Mouse (Mus musculus): ENCODE results near the gene Msx1. TPM values are rescaled to one million over a fixed set of nuclear protein-coding genes. Genes with fewer than 3 reads are reported as not detected.
"Not testable (repeated sequence)": the region's sequence is repeated elsewhere in the genome, so short reads cannot be mapped to it uniquely, and the experiment has no call there.

Gene Msx1
- polyA plus RNA-seq, 1 experiment from 2014 or later: 3.3 TPM

GRCm38 (mm10) chr5:37848991-37849719, 24.8 kb upstream of the Msx1 start:
- no peak overlapping the region for H3K4me3 ChIP-seq (ENCODE audit: low read length)
- H3K27ac ChIP-seq (ENCODE audit: low read length): no peak overlapping the region
- no peaks in the 10 kb centered on the region for H3K9me3 ChIP-seq (ENCODE audit: control insufficient read depth, low read length)
- H3K9ac ChIP-seq (ENCODE audit: low read length): no peak overlapping the region
- 0 out of 2 replicates have a peak, but pooled peaks have one; percentile 13 for ATAC-seq (ENCODE audit: low read depth)
- no peak overlapping the region for H3K4me2 ChIP-seq (ENCODE audit: low read depth, low read length)
- 26% methylated on average over 8 of the region's 8 CpGs for WGBS
- no peaks in the 10 kb centered on the region for H3K36me3 ChIP-seq (ENCODE audit: control insufficient read depth, insufficient read depth, low read length)
- peaks cover 3% of the 10 kb centered on the region; the same call in 1 of the 2 replicates for H3K27me3 ChIP-seq (ENCODE audit: control insufficient read depth, insufficient read depth, low read depth, low read length)
- no peaks in the 10 kb centered on the region for H3K4me1 ChIP-seq (replicated peaks; ENCODE audit: control insufficient read depth, insufficient read depth, low read length)

DNA sequence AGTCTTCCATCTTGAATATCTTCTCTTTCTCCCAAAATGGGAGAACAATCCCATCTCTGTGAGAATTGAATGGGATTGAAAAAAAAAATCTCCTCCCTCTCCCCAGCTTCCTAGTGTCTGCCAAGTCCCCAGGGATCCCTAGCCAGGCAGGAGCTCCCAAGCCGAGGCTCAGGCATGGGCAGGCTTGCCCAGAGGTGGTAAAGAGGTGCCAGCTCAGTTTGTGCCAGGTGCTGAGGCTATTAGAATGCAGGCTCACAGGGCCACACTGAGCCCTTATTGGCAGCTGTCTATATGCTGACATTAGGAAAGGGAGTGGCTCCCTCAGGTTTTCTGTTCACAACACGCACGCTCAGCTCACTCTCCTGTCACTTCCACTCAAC, 11.9 kb upstream of the Msx1 start:
- H3K27me3 ChIP-seq (ENCODE audit: control insufficient read depth, insufficient read depth, low read depth, low read length): peaks cover 77% of the 10 kb centered on the region
- H3K4me3 ChIP-seq (ENCODE audit: low read length): no peak overlapping the region
- no peak overlapping the region for H3K27ac ChIP-seq (ENCODE audit: low read length)
- H3K36me3 ChIP-seq (ENCODE audit: control insufficient read depth, insufficient read depth, low read length): no peaks in the 10 kb centered on the region
- ATAC-seq (ENCODE audit: low read depth): no peak
- H3K4me1 ChIP-seq (replicated peaks; ENCODE audit: control insufficient read depth, insufficient read depth, low read length): no peaks in the 10 kb centered on the region
- H3K4me2 ChIP-seq (ENCODE audit: low read depth, low read length): no peak overlapping the region
- no peaks in the 10 kb centered on the region for H3K9me3 ChIP-seq (ENCODE audit: control insufficient read depth, low read length)
- 41% methylated on average over 3 of the region's 3 CpGs for WGBS
- no peak overlapping the region for H3K9ac ChIP-seq (ENCODE audit: low read length)

GRCm38 (mm10) chr5:37835590-37836266, 11.3 kb upstream of the Msx1 start:
- no peak for ATAC-seq (ENCODE audit: low read depth)
- Histone ChIP-seq H3K4me3 (ENCODE audit: low read length) (no peak overlapping the region), H3K4me2 (ENCODE audit: low read depth, low read length) (no peak overlapping the region), H3K27me3 (ENCODE audit: control insufficient read depth, insufficient read depth, low read depth, low read length) (peaks cover 83% of the 10 kb centered on the region), H3K36me3 (ENCODE audit: control insufficient read depth, insufficient read depth, low read length) (no peaks in the 10 kb centered on the region), H3K4me1 (replicated peaks; ENCODE audit: control insufficient read depth, insufficient read depth, low read length) (no peaks in the 10 kb centered on the region), H3K9ac (ENCODE audit: low read length) (no peak overlapping the region), H3K9me3 (ENCODE audit: control insufficient read depth, low read length) (no peaks in the 10 kb centered on the region), H3K27ac (ENCODE audit: low read length) (no peak overlapping the region)
- WGBS: 2% methylated on average over 6 of the region's 6 CpGs

DNA sequence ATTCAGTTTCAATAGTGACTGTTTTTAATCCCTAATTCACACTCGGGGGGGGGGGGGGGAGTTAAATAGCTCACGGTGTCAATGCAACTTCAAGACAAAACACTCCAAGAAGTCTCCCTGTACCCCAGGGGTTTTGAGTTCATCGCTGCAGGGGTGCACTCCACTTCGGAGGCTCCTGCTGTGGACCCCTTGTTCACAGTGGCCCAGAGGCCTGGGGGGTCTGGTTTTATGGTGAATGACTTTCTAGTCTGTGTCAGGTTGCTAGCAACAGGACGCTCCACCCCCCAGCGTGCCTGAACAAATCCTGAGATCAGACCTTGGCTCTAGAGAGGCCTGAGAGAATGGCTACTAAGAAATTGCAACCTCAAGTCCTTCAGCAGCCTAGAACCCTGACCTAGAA, 8.4 kb upstream of the Msx1 start:
- no peak for ATAC-seq (ENCODE audit: low read depth)
- Histone ChIP-seq H3K9ac (ENCODE audit: low read length) (no peak overlapping the region), H3K36me3 (ENCODE audit: control insufficient read depth, insufficient read depth, low read length) (no peaks in the 10 kb centered on the region), H3K9me3 (ENCODE audit: control insufficient read depth, low read length) (peaks cover 2% of the 10 kb centered on the region; the same call in 1 of the 2 replicates), H3K27me3 (ENCODE audit: control insufficient read depth, insufficient read depth, low read depth, low read length) (peaks cover 92% of the 10 kb centered on the region), H3K27ac (ENCODE audit: low read length) (no peak overlapping the region), H3K4me2 (ENCODE audit: low read depth, low read length) (no peak overlapping the region), H3K4me1 (replicated peaks; ENCODE audit: control insufficient read depth, insufficient read depth, low read length) (no peaks in the 10 kb centered on the region), H3K4me3 (ENCODE audit: low read length) (no peak overlapping the region)
- WGBS: 9% methylated on average over 6 of the region's 6 CpGs

- Histone ChIP-seq H3K36me3 (ENCODE audit: control insufficient read depth, insufficient read depth, low read length) (no peaks in the 10 kb centered on the region), H3K4me3 (ENCODE audit: low read length) (no peak overlapping the region), H3K9me3 (ENCODE audit: control insufficient read depth, low read length) (peaks cover 2% of the 10 kb centered on the region; the same call in 1 of the 2 replicates), H3K9ac (ENCODE audit: low read length) (no peak overlapping the region), H3K27me3 (ENCODE audit: control insufficient read depth, insufficient read depth, low read depth, low read length) (peaks cover 92% of the 10 kb centered on the region), H3K27ac (ENCODE audit: low read length) (no peak overlapping the region), H3K4me2 (ENCODE audit: low read depth, low read length) (no peak overlapping the region), H3K4me1 (replicated peaks; ENCODE audit: control insufficient read depth, insufficient read depth, low read length) (peaks cover under 1% of the 10 kb centered on the region; the same call in 1 of the 2 replicates)
- ATAC-seq (ENCODE audit: low read depth): no peak
- WGBS: 5% methylated on average over 13 of the region's 13 CpGs
Measured at GRCm38 (mm10) chr5:37832031-37832430, 7.6 kb upstream of the Msx1 start.

DNA sequence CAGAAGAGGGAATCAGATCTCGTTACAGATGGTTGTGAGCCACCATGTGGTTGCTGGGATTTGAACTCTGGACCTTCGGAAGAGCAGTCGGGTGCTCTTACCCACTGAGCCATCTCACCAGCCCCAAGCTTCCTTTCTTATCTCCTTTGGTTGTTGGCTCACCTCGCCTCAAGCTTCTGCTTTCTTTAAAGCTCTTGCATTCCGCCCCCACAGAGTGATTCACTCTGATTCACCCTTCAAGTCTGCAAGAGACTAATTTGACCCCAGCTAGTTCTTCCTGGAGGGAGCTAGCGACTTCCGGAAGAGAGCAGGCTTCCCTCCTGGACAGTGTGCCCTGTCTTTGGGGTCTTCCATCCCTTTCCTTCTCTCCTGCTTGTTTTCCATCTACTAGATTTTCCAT, 6.1 kb upstream of the Msx1 start:
- H3K36me3 ChIP-seq (ENCODE audit: control insufficient read depth, insufficient read depth, low read length); H3K9ac ChIP-seq (ENCODE audit: low read length); H3K27ac ChIP-seq (ENCODE audit: low read length); H3K4me3 ChIP-seq (ENCODE audit: low read length); H3K9me3 ChIP-seq (ENCODE audit: control insufficient read depth, low read length); ATAC-seq (ENCODE audit: low read depth); H3K4me1 ChIP-seq (replicated peaks; ENCODE audit: control insufficient read depth, insufficient read depth, low read length); H3K4me2 ChIP-seq (ENCODE audit: low read depth, low read length): not testable (repeated sequence)
- WGBS: 16% methylated on average over 6 of the region's 7 CpGs
- peaks cover 94% of the 10 kb centered on the region for H3K27me3 ChIP-seq (ENCODE audit: control insufficient read depth, insufficient read depth, low read depth, low read length)

DNA sequence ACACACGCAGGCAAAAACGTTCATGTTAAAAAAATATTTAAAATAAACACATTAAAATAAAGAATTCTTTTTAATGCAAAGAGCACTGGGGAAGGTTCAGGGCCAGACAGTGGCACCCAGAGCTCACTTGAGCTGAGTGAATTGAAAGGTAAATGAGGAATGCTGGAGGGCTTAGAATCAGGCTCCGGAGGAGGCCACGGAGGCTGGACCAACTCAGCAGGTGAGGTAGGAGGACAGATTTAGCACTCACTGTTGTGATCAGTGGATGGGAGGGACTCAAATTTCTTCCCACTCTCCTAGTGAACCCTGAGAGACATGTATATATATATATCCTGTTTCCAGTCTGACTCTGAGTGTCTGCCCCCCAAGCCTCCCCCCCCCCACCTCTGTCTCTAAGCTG, 5.5 kb upstream of the Msx1 start:
- Histone ChIP-seq H3K27ac (ENCODE audit: low read length) (no peak overlapping the region), H3K9ac (ENCODE audit: low read length) (no peak overlapping the region), H3K4me1 (replicated peaks; ENCODE audit: control insufficient read depth, insufficient read depth, low read length) (peaks cover 5% of the 10 kb centered on the region; the same call in 1 of the 2 replicates), H3K9me3 (ENCODE audit: control insufficient read depth, low read length) (peaks cover 2% of the 10 kb centered on the region; the same call in 1 of the 2 replicates), H3K4me3 (ENCODE audit: low read length) (no peak overlapping the region), H3K4me2 (ENCODE audit: low read depth, low read length) (no peak overlapping the region), H3K36me3 (ENCODE audit: control insufficient read depth, insufficient read depth, low read length) (no peaks in the 10 kb centered on the region), H3K27me3 (ENCODE audit: control insufficient read depth, insufficient read depth, low read depth, low read length) (peaks cover 96% of the 10 kb centered on the region)
- ATAC-seq (ENCODE audit: low read depth): no peak
- WGBS: 3% methylated on average over 4 of the region's 4 CpGs

- 4% methylated on average over 10 of the region's 10 CpGs for WGBS
- peaks cover 9% of the 10 kb centered on the region; the same call in 1 of the 2 replicates for H3K4me1 ChIP-seq (replicated peaks; ENCODE audit: control insufficient read depth, insufficient read depth, low read length)
- H3K4me3 ChIP-seq (ENCODE audit: low read length): no peak overlapping the region
- H3K27ac ChIP-seq (ENCODE audit: low read length): no peak overlapping the region
- peaks cover 96% of the 10 kb centered on the region for H3K27me3 ChIP-seq (ENCODE audit: control insufficient read depth, insufficient read depth, low read depth, low read length)
- H3K4me2 ChIP-seq (ENCODE audit: low read depth, low read length): no peak overlapping the region
- H3K36me3 ChIP-seq (ENCODE audit: control insufficient read depth, insufficient read depth, low read length): no peaks in the 10 kb centered on the region
- ATAC-seq (ENCODE audit: low read depth): no peak
- H3K9ac ChIP-seq (ENCODE audit: low read length): no peak overlapping the region
- H3K9me3 ChIP-seq (ENCODE audit: control insufficient read depth, low read length): peaks cover 2% of the 10 kb centered on the region; the same call in 1 of the 2 replicates
Measured at GRCm38 (mm10) chr5:37829296-37829670, 4.9 kb upstream of the Msx1 start.

GRCm38 (mm10) chr5:37828591-37829295, 4.4 kb upstream of the Msx1 start:
- peaks cover 13% of the 10 kb centered on the region for H3K4me1 ChIP-seq (replicated peaks; ENCODE audit: control insufficient read depth, insufficient read depth, low read length)
- WGBS: 2% methylated on average over 35 of the region's 35 CpGs
- H3K27me3 ChIP-seq (ENCODE audit: control insufficient read depth, insufficient read depth, low read depth, low read length): peaks cover 96% of the 10 kb centered on the region
- no peak overlapping the region for H3K4me3 ChIP-seq (ENCODE audit: low read length)
- peaks cover 2% of the 10 kb centered on the region; the same call in 1 of the 2 replicates for H3K9me3 ChIP-seq (ENCODE audit: control insufficient read depth, low read length)
- no peak overlapping the region for H3K27ac ChIP-seq (ENCODE audit: low read length)
- no peak overlapping the region for H3K4me2 ChIP-seq (ENCODE audit: low read depth, low read length)
- H3K36me3 ChIP-seq (ENCODE audit: control insufficient read depth, insufficient read depth, low read length): no peaks in the 10 kb centered on the region
- H3K9ac ChIP-seq (ENCODE audit: low read length): no peak overlapping the region
- ATAC-seq (ENCODE audit: low read depth): no peak
